Mouse (Mus musculus): ENCODE results near the gene Hs3st5. TPM values are rescaled to one million over a fixed set of nuclear protein-coding genes. Genes with fewer than 3 reads are reported as not detected.

The Hs3st5 gene
- total RNA-seq, 1 experiment from 2014 or later, result not detected

GRCm38 (mm10) chr10:36750021-36750420 lies 243.4 kb downstream of the Hs3st5 start:
- ATAC-seq (replicated peaks in 1 of 2; ENCODE audit: insufficient read depth in 1 of 2, low FRiP score in 2 of 2, low TSS enrichment in 1 of 2, low read depth in 1 of 2, poor library complexity in 2 of 2, severe bottlenecking in 2 of 2), result no peak

- no peak for ATAC-seq (replicated peaks in 1 of 2; ENCODE audit: insufficient read depth in 1 of 2, low FRiP score in 2 of 2, low TSS enrichment in 1 of 2, low read depth in 1 of 2, poor library complexity in 2 of 2, severe bottlenecking in 2 of 2)
Observed at GRCm38 (mm10) chr10:36754471-36754870, 247.9 kb downstream of the Hs3st5 start.

GRCm38 (mm10) chr10:36773595-36773994 lies 267.0 kb downstream of the Hs3st5 start:
- no peak for ATAC-seq (replicated peaks in 1 of 2; ENCODE audit: insufficient read depth in 1 of 2, low FRiP score in 2 of 2, low TSS enrichment in 1 of 2, low read depth in 1 of 2, poor library complexity in 2 of 2, severe bottlenecking in 2 of 2)

GRCm38 (mm10) chr10:36774898-36775297 lies 268.3 kb downstream of the Hs3st5 start:
- no peak for ATAC-seq (replicated peaks in 1 of 2; ENCODE audit: insufficient read depth in 1 of 2, low FRiP score in 2 of 2, low TSS enrichment in 1 of 2, low read depth in 1 of 2, poor library complexity in 2 of 2, severe bottlenecking in 2 of 2)

GRCm38 (mm10) chr10:36781641-36782040 lies 275.0 kb downstream of the Hs3st5 start:
- ATAC-seq (replicated peaks in 1 of 2; ENCODE audit: insufficient read depth in 1 of 2, low FRiP score in 2 of 2, low TSS enrichment in 1 of 2, low read depth in 1 of 2, poor library complexity in 2 of 2, severe bottlenecking in 2 of 2), result no peak

GRCm38 (mm10) chr10:36786970-36787369 lies 280.4 kb downstream of the Hs3st5 start:
- ATAC-seq (replicated peaks in 1 of 2; ENCODE audit: insufficient read depth in 1 of 2, low FRiP score in 2 of 2, low TSS enrichment in 1 of 2, low read depth in 1 of 2, poor library complexity in 2 of 2, severe bottlenecking in 2 of 2), result no peak

GRCm38 (mm10) chr10:36791771-36792170 lies 285.2 kb downstream of the Hs3st5 start:
- ATAC-seq (replicated peaks in 1 of 2; ENCODE audit: insufficient read depth in 1 of 2, low FRiP score in 2 of 2, low TSS enrichment in 1 of 2, low read depth in 1 of 2, poor library complexity in 2 of 2, severe bottlenecking in 2 of 2), result peak in 1 of 2 experiments; percentile 73; a peak in 2 of 4 replicates

- no peak for ATAC-seq (replicated peaks in 1 of 2; ENCODE audit: insufficient read depth in 1 of 2, low FRiP score in 2 of 2, low TSS enrichment in 1 of 2, low read depth in 1 of 2, poor library complexity in 2 of 2, severe bottlenecking in 2 of 2)
Observed at GRCm38 (mm10) chr10:36795311-36795710, 288.7 kb downstream of the Hs3st5 start.

- no peak for ATAC-seq (replicated peaks in 1 of 2; ENCODE audit: insufficient read depth in 1 of 2, low FRiP score in 2 of 2, low TSS enrichment in 1 of 2, low read depth in 1 of 2, poor library complexity in 2 of 2, severe bottlenecking in 2 of 2)
Observed at GRCm38 (mm10) chr10:36800925-36801482, 294.4 kb downstream of the Hs3st5 start.

GRCm38 (mm10) chr10:36803705-36804104 lies 297.1 kb downstream of the Hs3st5 start:
- ATAC-seq (replicated peaks in 1 of 2; ENCODE audit: insufficient read depth in 1 of 2, low FRiP score in 2 of 2, low TSS enrichment in 1 of 2, low read depth in 1 of 2, poor library complexity in 2 of 2, severe bottlenecking in 2 of 2), result no peak

- no peak for ATAC-seq (replicated peaks in 1 of 2; ENCODE audit: insufficient read depth in 1 of 2, low FRiP score in 2 of 2, low TSS enrichment in 1 of 2, low read depth in 1 of 2, poor library complexity in 2 of 2, severe bottlenecking in 2 of 2)
Observed at GRCm38 (mm10) chr10:36805265-36805664, 298.7 kb downstream of the Hs3st5 start.

GRCm38 (mm10) chr10:36805788-36806187 lies 299.2 kb downstream of the Hs3st5 start:
- no peak for ATAC-seq (replicated peaks in 1 of 2; ENCODE audit: insufficient read depth in 1 of 2, low FRiP score in 2 of 2, low TSS enrichment in 1 of 2, low read depth in 1 of 2, poor library complexity in 2 of 2, severe bottlenecking in 2 of 2)

GRCm38 (mm10) chr10:36807007-36807406 lies 300.4 kb downstream of the Hs3st5 start:
- no peak for ATAC-seq (replicated peaks in 1 of 2; ENCODE audit: insufficient read depth in 1 of 2, low FRiP score in 2 of 2, low TSS enrichment in 1 of 2, low read depth in 1 of 2, poor library complexity in 2 of 2, severe bottlenecking in 2 of 2)

- ATAC-seq (replicated peaks in 1 of 2; ENCODE audit: insufficient read depth in 1 of 2, low FRiP score in 2 of 2, low TSS enrichment in 1 of 2, low read depth in 1 of 2, poor library complexity in 2 of 2, severe bottlenecking in 2 of 2), result no peak
Observed at GRCm38 (mm10) chr10:36818867-36819266, 312.3 kb downstream of the Hs3st5 start.

- no peak for ATAC-seq (replicated peaks in 1 of 2; ENCODE audit: insufficient read depth in 1 of 2, low FRiP score in 2 of 2, low TSS enrichment in 1 of 2, low read depth in 1 of 2, poor library complexity in 2 of 2, severe bottlenecking in 2 of 2)
Observed at GRCm38 (mm10) chr10:36829079-36829478, 322.5 kb downstream of the Hs3st5 start.

GRCm38 (mm10) chr10:36832204-36832603 lies 325.6 kb downstream of the Hs3st5 start:
- ATAC-seq (replicated peaks in 1 of 2; ENCODE audit: insufficient read depth in 1 of 2, low FRiP score in 2 of 2, low TSS enrichment in 1 of 2, low read depth in 1 of 2, poor library complexity in 2 of 2, severe bottlenecking in 2 of 2), result no peak

- ATAC-seq (replicated peaks in 1 of 2; ENCODE audit: insufficient read depth in 1 of 2, low FRiP score in 2 of 2, low TSS enrichment in 1 of 2, low read depth in 1 of 2, poor library complexity in 2 of 2, severe bottlenecking in 2 of 2), result no peak
Observed at GRCm38 (mm10) chr10:36834224-36834623, 327.6 kb downstream of the Hs3st5 start.

- ATAC-seq (replicated peaks in 1 of 2; ENCODE audit: insufficient read depth in 1 of 2, low FRiP score in 2 of 2, low TSS enrichment in 1 of 2, low read depth in 1 of 2, poor library complexity in 2 of 2, severe bottlenecking in 2 of 2), result no peak
Observed at GRCm38 (mm10) chr10:36835836-36836516, 329.4 kb downstream of the Hs3st5 start.

- no peak for ATAC-seq (replicated peaks in 1 of 2; ENCODE audit: insufficient read depth in 1 of 2, low FRiP score in 2 of 2, low TSS enrichment in 1 of 2, low read depth in 1 of 2, poor library complexity in 2 of 2, severe bottlenecking in 2 of 2)
Observed at GRCm38 (mm10) chr10:36850231-36850630, 343.6 kb downstream of the Hs3st5 start.

All from hematopoietic stem cell, adult 5-6 weeks (primary cell).